Mouse (Mus musculus): ENCODE data around the gene Mpig6b.
"Not testable (repeated sequence)": the region's sequence is repeated elsewhere in the genome, so short reads cannot be mapped to it uniquely, and the experiment has no call there.

Mpig6b gene

GRCm38 (mm10) chr17:35034896-35035295 lies 31.1 kb downstream of the Mpig6b start:
- no peak for DNase-seq (ENCODE audit: low spot score)

- DNase-seq (ENCODE audit: low spot score), result not testable (repeated sequence)
Measured at GRCm38 (mm10) chr17:35033703-35034102, 32.3 kb downstream of the Mpig6b start.

GRCm38 (mm10) chr17:35032323-35032870 lies 33.6 kb downstream of the Mpig6b start:
- no peak for DNase-seq (ENCODE audit: low spot score)

GRCm38 (mm10) chr17:35031880-35032279 lies 34.1 kb downstream of the Mpig6b start:
- DNase-seq (ENCODE audit: low spot score), result no peak

GRCm38 (mm10) chr17:35031272-35031671 lies 34.7 kb downstream of the Mpig6b start:
- DNase-seq (ENCODE audit: low spot score), result no peak

GRCm38 (mm10) chr17:35029691-35030532 lies 36.1 kb downstream of the Mpig6b start:
- DNase-seq (ENCODE audit: low spot score), result no peak

GRCm38 (mm10) chr17:35028315-35028714 lies 37.7 kb downstream of the Mpig6b start:
- no peak for DNase-seq (ENCODE audit: low spot score)

GRCm38 (mm10) chr17:35027277-35028068 lies 38.5 kb downstream of the Mpig6b start, which contains the start of gene Sapcd1:
TSS of gene Sapcd1 (minus strand) at chr17:35028016.
- DNase-seq (ENCODE audit: low spot score), result no peak

- DNase-seq (ENCODE audit: low spot score), result no peak
Measured at GRCm38 (mm10) chr17:35026206-35026605, 39.8 kb downstream of the Mpig6b start.

GRCm38 (mm10) chr17:35024691-35025488 lies 41.1 kb downstream of the Mpig6b start:
- DNase-seq (ENCODE audit: low spot score), result no peak

GRCm38 (mm10) chr17:35024261-35024660 lies 41.7 kb downstream of the Mpig6b start:
- DNase-seq (ENCODE audit: low spot score), result no peak

- DNase-seq (ENCODE audit: low spot score), result no peak
Measured at GRCm38 (mm10) chr17:35023756-35024155, 42.2 kb downstream of the Mpig6b start.

- DNase-seq (ENCODE audit: low spot score), result no peak
Measured at GRCm38 (mm10) chr17:35023221-35023620, 42.8 kb downstream of the Mpig6b start.

- no peak for DNase-seq (ENCODE audit: low spot score)
Measured at GRCm38 (mm10) chr17:35022541-35023060, 43.4 kb downstream of the Mpig6b start.

- no peak for DNase-seq (ENCODE audit: low spot score)
Measured at GRCm38 (mm10) chr17:35021842-35022477, 44.0 kb downstream of the Mpig6b start.

GRCm38 (mm10) chr17:35021163-35021808 lies 44.7 kb downstream of the Mpig6b start:
- peak; percentile 75 for DNase-seq (ENCODE audit: low spot score)

GRCm38 (mm10) chr17:35020551-35020950 lies 45.4 kb downstream of the Mpig6b start:
- DNase-seq (ENCODE audit: low spot score), result no peak

GRCm38 (mm10) chr17:35019894-35020293 lies 46.1 kb downstream of the Mpig6b start:
- DNase-seq (ENCODE audit: low spot score), result no peak

GRCm38 (mm10) chr17:35018171-35018570 lies 47.8 kb downstream of the Mpig6b start:
- DNase-seq (ENCODE audit: low spot score), result no peak

GRCm38 (mm10) chr17:35017706-35018030 lies 48.3 kb downstream of the Mpig6b start:
- DNase-seq (ENCODE audit: low spot score), result no peak
